Mouse (Mus musculus): ENCODE results near the gene Agap2.

GRCm38 (mm10) chr10:127058161-127058560 is 16.9 kb upstream of the Agap2 start:
- TF ChIP-seq CTCF (IDR thresholded peaks at IDR 0.05; ENCODE audit: borderline replicate concordance, insufficient read depth, low read length) = peak; percentile 98
- TF ChIP-seq POLR2A (IDR thresholded peaks at IDR 0.05; ENCODE audit: low read depth, low read length) = no peak

Data from embryonic fibroblast, embryonic 13.5 days (primary cell).